Mouse (Mus musculus): ENCODE data around the gene Gipr.

- no peak for TF ChIP-seq USF1 (IDR thresholded peaks at IDR 0.05; ENCODE audit: low read depth)
- no peak for TF ChIP-seq MAX (IDR thresholded peaks at IDR 0.05)
- no peak for TF ChIP-seq CTCF (IDR thresholded peaks at IDR 0.05; ENCODE audit: control insufficient read depth, insufficient read depth, insufficient read length)
- TF ChIP-seq MYOG (IDR thresholded peaks at IDR 0.05; ENCODE audit: control insufficient read depth, extremely low read depth, insufficient read length) = no peak
- TF ChIP-seq MYOD1 (IDR thresholded peaks at IDR 0.05; ENCODE audit: control insufficient read depth, insufficient read length, low read depth) = no peak
- TF ChIP-seq CEBPB (IDR thresholded peaks at IDR 0.05; ENCODE audit: low read depth) = no peak
These were observed 949 bp downstream of the Gipr start for GRCm38 (mm10) chr7:19164978-19165377.

Data from C2C12 (cell line).